Mouse (Mus musculus) heart, postnatal 0 days (tissue): Measurements from ENCODE around the gene Gm28729. TPM values are rescaled to one million over a fixed set of nuclear protein-coding genes. Genes with fewer than 3 reads are reported as not detected.
"Not testable (repeated sequence)": the region's sequence is repeated elsewhere in the genome, so short reads cannot be mapped to it uniquely, and the experiment has no call there.

Experiments used
- ATAC-seq: fragments of 200-750 bp; cut with Nextera tagmentation; 2 replicates; pipeline ENCODE4 v1.8.0; 2017; ENCODE audit warnings: low read depth, moderate number of reproducible peaks, moderate library complexity; ENCODE audit not compliant: insufficient read depth
- DNase-seq: peaks from one replicate; pipeline ENCODE4 v3.0.0-alpha.2; 2016; ENCODE audit warnings: low spot score
- H3K27ac ChIP-seq: fragments of 300-500 bp; sonication (generic); 2 replicates; pipeline ENCODE4 v1.5.1; 2014; ENCODE audit warnings: low read depth, mild to moderate bottlenecking
- H3K27me3 ChIP-seq: fragments of 300-500 bp; sonication (generic); 2 replicates; pipeline ENCODE4 v1.6.1; 2014; ENCODE audit warnings: low read length, mixed read lengths; ENCODE audit not compliant: control insufficient read depth, insufficient read depth
- H3K36me3 ChIP-seq: fragments of 300-500 bp; sonication (generic); replicated peaks from 2 replicates; pipeline ENCODE4 v1.6.1; 2014; ENCODE audit warnings: low read length, mixed read lengths; ENCODE audit not compliant: control insufficient read depth, insufficient read depth
- H3K4me1 ChIP-seq: fragments of 300-500 bp; sonication (generic); 2 replicates; pipeline ENCODE4 v1.6.1; 2014; ENCODE audit warnings: antibody characterized with exemption; ENCODE audit not compliant: control insufficient read depth, insufficient read depth
- H3K4me2 ChIP-seq: fragments of 300-500 bp; sonication (generic); 2 replicates; pipeline ENCODE4 v1.6.1; 2014; ENCODE audit warnings: low read depth, mild to moderate bottlenecking, low read length, moderate library complexity
- H3K4me3 ChIP-seq: fragments of 300-500 bp; sonication (generic); 2 replicates; pipeline ENCODE4 v1.5.1; 2014; ENCODE audit warnings: low read depth, low read length
- H3K9ac ChIP-seq: fragments of 300-500 bp; sonication (generic); replicated peaks from 2 replicates; pipeline ENCODE4 v1.6.1; 2014; ENCODE audit warnings: low read depth, low read length, mixed read lengths
- H3K9me3 ChIP-seq: fragments of 300-500 bp; sonication (generic); replicated peaks from 2 replicates; pipeline ENCODE4 v1.6.1; 2016; ENCODE audit warnings: low read length; ENCODE audit not compliant: control insufficient read depth
- CTCF ChIP-seq: IDR thresholded peaks from 2 replicates; pipeline ENCODE4 v1.5.1; 2016; ENCODE audit warnings: antibody characterized with exemption, control low read depth, low read depth
- EP300 ChIP-seq: IDR thresholded peaks from 2 replicates; pipeline ENCODE4 v1.6.1; 2016; ENCODE audit warnings: antibody characterized with exemption, low read depth
- WGBS: fragments of 180-500 bp; shearing (Covaris S2); extraction: QIAGEN DNeasy Blood & Tissue Kit; methylation state at CpG from one replicate; pipeline ENCODE4 v1.1.7; 2014; 5-methylcytosine and 5-hydroxymethylcytosine counted together
- polyA plus RNA-seq: library from polyadenylated mRNA; unstranded; fragments of >200 nt; fragmentation: Nextera tagmentation; extraction: Ambion mirVana; gene quantifications from 2 replicates; pipeline ENCODE4 v1.2.1, GENCODE M21; 2015
- total RNA-seq: library from RNA; depleted of rRNA; stranded (reverse); fragments of >200 nt; gene quantifications from 2 replicates; pipeline ENCODE4 v1.2.3, GENCODE M21; 2014; ENCODE audit warnings: low replicate concordance

The Gm28729 gene
- total and polyA plus RNA-seq, 2 experiments from 2014 or later: not detected

DNA sequence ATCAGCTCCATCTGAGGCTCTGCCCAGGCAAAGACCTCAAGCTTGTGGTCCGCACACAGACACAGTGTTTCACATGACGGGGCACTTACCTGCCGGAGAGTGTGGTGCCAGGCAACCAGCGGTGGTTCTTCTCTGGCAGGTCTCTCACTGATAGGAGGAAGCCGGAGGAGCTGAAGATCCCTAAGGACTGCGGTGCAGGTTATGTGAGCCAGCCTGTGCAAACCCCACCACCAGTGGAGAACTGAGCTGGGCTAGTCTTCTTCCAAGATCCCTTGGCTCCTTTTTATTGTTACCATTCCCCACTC, 12.5 kb upstream of the Gm28729 start:
- H3K4me2 ChIP-seq: 0 out of 2 replicates have a peak overlapping the region, but pooled peaks have one; percentile 77
- H3K9me3 ChIP-seq: no peaks in the 10 kb centered on the region
- peaks cover 12% of the 10 kb centered on the region for H3K36me3 ChIP-seq
- no peak overlapping the region for H3K4me3 ChIP-seq
- 88% methylated on average over 6 of the region's 6 CpGs for WGBS
- H3K9ac ChIP-seq: no peak overlapping the region
- H3K27ac ChIP-seq: no peak overlapping the region
- H3K4me1 ChIP-seq: peaks cover 13% of the 10 kb centered on the region; the same call in 1 of the 2 replicates
- TF ChIP-seq CTCF: no peak
- no peak for TF ChIP-seq EP300
- DNase-seq: no peak
- ATAC-seq: no peak
- H3K27me3 ChIP-seq: no peaks in the 10 kb centered on the region

DNA sequence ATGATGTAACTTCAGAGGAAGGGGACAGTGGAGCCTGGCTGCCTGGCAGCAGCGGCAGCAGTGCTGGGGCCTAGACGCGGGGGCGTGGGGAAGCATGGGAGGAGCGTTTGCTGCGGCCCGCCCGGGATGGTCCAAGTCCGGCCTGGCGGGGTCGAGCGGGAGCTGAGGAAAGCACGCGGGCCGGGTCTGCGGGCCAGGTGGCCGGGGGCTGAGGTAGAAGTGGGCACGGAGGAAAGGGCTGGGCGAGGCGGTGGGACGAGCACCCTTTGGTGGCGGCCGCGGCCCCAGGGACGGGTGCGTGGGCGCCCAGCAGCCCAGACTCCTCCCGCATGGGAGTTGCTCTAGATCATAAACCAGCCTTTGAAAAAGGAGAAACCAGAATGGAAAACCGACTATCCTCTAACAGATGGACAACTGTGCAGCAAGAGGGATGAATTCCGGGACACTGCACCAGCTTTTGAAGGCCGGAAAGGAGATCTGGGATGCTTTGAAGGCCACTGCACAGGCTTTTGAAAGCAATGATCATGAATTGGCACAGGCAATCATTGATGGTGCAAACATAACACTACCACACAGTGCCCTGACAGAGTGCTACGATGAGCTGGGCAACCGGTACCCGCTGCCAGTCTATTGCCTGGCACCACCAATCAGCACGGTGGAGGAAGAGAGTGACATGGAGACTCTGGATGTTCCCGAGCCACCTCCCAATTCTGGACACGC, 12.0 kb upstream of the Gm28729 start:
- Histone ChIP-seq H3K9ac (peak overlapping the region; percentile 62), H3K9me3 (no peaks in the 10 kb centered on the region), H3K4me1 (peaks cover 13% of the 10 kb centered on the region; the same call in 1 of the 2 replicates), H3K36me3 (peaks cover 11% of the 10 kb centered on the region), H3K27me3 (no peaks in the 10 kb centered on the region), H3K27ac (peak overlapping the region; percentile 59), H3K4me2 (peak overlapping the region; percentile 77), H3K4me3 (peak overlapping the region; percentile 54)
- 23% methylated on average over 37 of the region's 37 CpGs for WGBS
- TF ChIP-seq CTCF (no peak), EP300 (no peak)
- peak; percentile 66 for DNase-seq
- ATAC-seq: peak; percentile 83

DNA sequence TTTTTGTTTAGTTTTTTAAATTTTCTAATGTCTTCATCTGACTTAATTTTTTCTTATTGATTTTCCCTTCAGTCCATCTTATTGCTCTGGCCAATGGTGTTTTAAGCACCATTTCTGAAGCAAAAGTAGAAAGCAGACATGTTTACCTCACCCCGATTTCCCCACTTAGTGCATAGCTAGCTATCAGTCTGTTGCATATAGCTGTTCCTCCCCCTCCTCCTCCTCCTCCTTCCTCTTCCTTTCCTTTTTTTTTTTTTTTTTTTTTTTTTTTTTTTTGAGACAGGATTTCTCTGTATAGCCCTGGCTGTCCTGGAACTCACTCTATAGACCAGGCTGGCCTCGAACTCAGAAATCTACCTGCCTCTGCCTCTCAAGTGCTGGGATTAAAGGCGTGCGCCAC, 11.0 kb upstream of the Gm28729 start:
- not testable (repeated sequence) for H3K36me3 ChIP-seq, H3K27ac ChIP-seq, H3K4me2 ChIP-seq, H3K4me3 ChIP-seq, H3K9me3 ChIP-seq, DNase-seq, H3K27me3 ChIP-seq, ATAC-seq, H3K9ac ChIP-seq
- peaks cover 13% of the 10 kb centered on the region; the same call in 1 of the 2 replicates for H3K4me1 ChIP-seq
- WGBS: 85% methylated on average over 4 of the region's 4 CpGs

DNA sequence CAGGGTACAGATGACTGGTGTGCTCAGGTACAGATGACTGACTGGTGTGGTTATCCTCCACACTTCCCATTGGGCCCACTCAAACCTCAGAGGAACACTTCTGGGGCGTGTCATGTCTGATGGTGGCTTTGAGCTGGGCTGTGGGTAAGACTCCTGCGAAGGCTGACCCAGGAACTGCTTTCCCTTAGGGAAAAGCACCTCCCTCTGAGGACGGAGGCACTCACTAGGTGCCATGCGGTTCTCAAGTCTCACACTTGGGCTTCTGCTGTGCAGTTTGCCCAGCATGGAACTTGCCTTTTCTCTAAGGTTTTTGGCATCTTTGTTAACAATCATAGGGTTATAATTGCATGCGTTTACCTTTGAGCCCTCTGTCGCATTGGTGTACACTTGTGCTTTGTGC, 10.4 kb upstream of the Gm28729 start:
- TF ChIP-seq CTCF (no peak), EP300 (no peak)
- Histone ChIP-seq H3K36me3 (no peaks in the 10 kb centered on the region), H3K4me3 (no peak overlapping the region), H3K9me3 (no peaks in the 10 kb centered on the region), H3K9ac (no peak overlapping the region), H3K27ac (no peak overlapping the region), H3K4me2 (no peak overlapping the region), H3K4me1 (peaks cover 16% of the 10 kb centered on the region; the same call in 1 of the 2 replicates), H3K27me3 (no peaks in the 10 kb centered on the region)
- ATAC-seq: no peak
- WGBS: 88% methylated on average over 6 of the region's 6 CpGs
- no peak for DNase-seq

DNA sequence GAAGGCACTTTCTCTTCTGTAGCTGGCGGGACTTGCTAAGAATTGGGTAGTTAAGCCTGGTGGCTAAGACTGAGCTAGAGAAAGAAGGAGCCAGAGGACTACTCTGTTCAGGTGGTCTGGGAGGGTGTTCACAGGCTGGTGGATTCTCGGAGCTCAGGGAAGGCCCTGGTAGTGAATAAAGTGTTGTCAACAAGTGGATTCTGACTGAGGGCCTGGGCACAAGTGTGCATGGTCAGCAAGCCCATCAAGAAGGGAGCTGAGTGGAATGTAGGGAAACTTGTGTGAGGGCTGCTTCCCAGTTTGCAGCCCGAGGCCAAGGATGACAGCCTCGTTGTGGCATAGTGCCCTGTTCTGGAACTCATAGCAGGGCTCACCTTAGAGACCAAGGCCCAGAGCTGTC, 9.2 kb upstream of the Gm28729 start:
- Histone ChIP-seq H3K4me1 (peaks cover 16% of the 10 kb centered on the region; the same call in 1 of the 2 replicates), H3K9ac (no peak overlapping the region), H3K36me3 (no peaks in the 10 kb centered on the region), H3K27me3 (no peaks in the 10 kb centered on the region), H3K4me2 (no peak overlapping the region), H3K4me3 (no peak overlapping the region), H3K9me3 (no peaks in the 10 kb centered on the region), H3K27ac (no peak overlapping the region)
- TF ChIP-seq CTCF (no peak), EP300 (no peak)
- 83% methylated on average over 4 of the region's 4 CpGs for WGBS
- ATAC-seq (no peak), DNase-seq (no peak)

DNA sequence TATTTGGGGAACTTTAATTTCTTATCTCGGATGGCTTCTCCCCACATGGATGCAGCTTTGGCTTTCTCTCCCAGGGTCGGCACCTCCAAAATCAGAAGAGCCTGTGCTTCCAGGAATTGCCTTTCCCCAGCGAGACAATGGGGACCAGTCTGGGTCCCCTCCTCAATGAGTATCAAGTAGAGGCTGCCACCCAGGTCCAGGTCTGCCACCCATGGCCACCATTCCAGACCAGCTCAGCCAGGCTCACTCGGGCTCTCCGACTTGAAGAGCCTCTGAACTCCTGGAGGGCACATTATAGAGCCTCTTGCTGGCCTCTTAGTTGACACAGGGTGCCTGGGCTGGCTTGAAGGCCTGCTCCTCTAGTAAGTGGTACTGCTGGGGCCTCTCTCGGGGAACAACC, 8.4 kb upstream of the Gm28729 start:
- H3K9ac ChIP-seq: no peak overlapping the region
- H3K9me3 ChIP-seq: no peaks in the 10 kb centered on the region
- H3K36me3 ChIP-seq: no peaks in the 10 kb centered on the region
- TF ChIP-seq CTCF (no peak), EP300 (no peak)
- 75% methylated on average over 6 of the region's 6 CpGs for WGBS
- H3K4me2 ChIP-seq: no peak overlapping the region
- no peak for DNase-seq
- no peaks in the 10 kb centered on the region for H3K27me3 ChIP-seq
- H3K4me1 ChIP-seq: peaks cover 16% of the 10 kb centered on the region; the same call in 1 of the 2 replicates
- no peak for ATAC-seq
- H3K27ac ChIP-seq: no peak overlapping the region
- H3K4me3 ChIP-seq: no peak overlapping the region
